ENCODE assay signal across 8 mouse cellular contexts in genomic region chr11:78260489-78261258, GRCm38 (mm10). TPM values are rescaled to one million over a fixed set of nuclear protein-coding genes. Genes with fewer than 3 reads are reported as not detected.
DNase-seq lines count a peak whose midpoint lies in the region; ATAC-seq and TF ChIP-seq lines count a peak whose summit lies in the region.

No protein-coding gene starts in this region.

- peak overlapping the region; percentile 88 for H3K4me3 ChIP-seq in heart, embryonic 11.5 days (ENCODE audit: low read depth, low read length)
- H3K4me3 ChIP-seq in E14TG2a.4 (replicated peaks; ENCODE audit: low read length), result peak overlapping the region; percentile 41
- peak overlapping the region; percentile 86 for H3K4me3 ChIP-seq in hindbrain, embryonic 12.5 days
- H3K4me3 ChIP-seq in midbrain, embryonic 11.5 days (ENCODE audit: low read depth, low read length), result peak overlapping the region; percentile 84

- WGBS in heart, embryonic 11.5 days (ENCODE audit: insufficient replicate concordance), result 83% methylated on average over 2 of the region's 2 CpGs
- 98% methylated on average over 2 of the region's 2 CpGs for WGBS in hindbrain, embryonic 12.5 days
- 95% methylated on average over 2 of the region's 2 CpGs for WGBS in midbrain, embryonic 11.5 days

- no peaks in the 10 kb centered on the region for H3K27me3 ChIP-seq in heart, embryonic 11.5 days (ENCODE audit: control insufficient read depth, insufficient read depth, low read length)
- H3K27me3 ChIP-seq in E14TG2a.4 (ENCODE audit: insufficient read depth, low read length), result peaks cover 17% of the 10 kb centered on the region
- peaks cover 14% of the 10 kb centered on the region for H3K27me3 ChIP-seq in hindbrain, embryonic 12.5 days
- H3K27me3 ChIP-seq in midbrain, embryonic 11.5 days (ENCODE audit: control insufficient read depth, insufficient read depth, low read length), result peaks cover 6% of the 10 kb centered on the region; the same call in 1 of the 2 replicates

- H3K27ac ChIP-seq in heart, embryonic 11.5 days (ENCODE audit: low read depth, low read length), result no peak overlapping the region
- no peak overlapping the region for H3K27ac ChIP-seq in hindbrain, embryonic 12.5 days
- no peak overlapping the region for H3K27ac ChIP-seq in midbrain, embryonic 11.5 days (ENCODE audit: low read depth, low read length)

- ATAC-seq in heart, embryonic 11.5 days (replicated peaks; ENCODE audit: insufficient number of reproducible peaks, low FRiP score, low TSS enrichment), result no peak
- ATAC-seq in hindbrain, embryonic 12.5 days (ENCODE audit: low FRiP score), result no peak
- ATAC-seq in midbrain, embryonic 11.5 days (ENCODE audit: low FRiP score), result no peak

- H3K36me3 ChIP-seq in heart, embryonic 11.5 days (ENCODE audit: control insufficient read depth, insufficient read depth, low read length), result peaks cover 11% of the 10 kb centered on the region
- H3K36me3 ChIP-seq in E14TG2a.4 (ENCODE audit: insufficient read depth, low read length), result peaks cover 33% of the 10 kb centered on the region
- H3K36me3 ChIP-seq in hindbrain, embryonic 12.5 days, result peaks cover 21% of the 10 kb centered on the region
- H3K36me3 ChIP-seq in midbrain, embryonic 11.5 days (ENCODE audit: control insufficient read depth, insufficient read depth, low read length), result peaks cover 7% of the 10 kb centered on the region

- DNase-seq in heart, adult 11 months, result no peak
- no peak for DNase-seq in midbrain, embryonic 11.5 days (ENCODE audit: low spot score, missing footprints)
- no peak for DNase-seq in c-Kit-positive CD71-positive TER-119-positive erythroid progenitor cells, embryonic 14.5 days (ENCODE audit: low spot score)
- no peak for DNase-seq in cerebellum, postnatal 25 days
- no peak for DNase-seq in kidney, adult 18-20 months

- H3K9me3 ChIP-seq in heart, embryonic 11.5 days (replicated peaks; ENCODE audit: control insufficient read depth, low read length), result no peaks in the 10 kb centered on the region
- no peaks in the 10 kb centered on the region for H3K9me3 ChIP-seq in E14TG2a.4 (ENCODE audit: low read length)
- no peaks in the 10 kb centered on the region for H3K9me3 ChIP-seq in hindbrain, embryonic 12.5 days (replicated peaks)
- H3K9me3 ChIP-seq in midbrain, embryonic 11.5 days (ENCODE audit: control insufficient read depth, low read length), result no peaks in the 10 kb centered on the region

- H3K4me2 ChIP-seq in heart, embryonic 11.5 days, result peak overlapping the region; percentile 74
- H3K4me2 ChIP-seq in hindbrain, embryonic 12.5 days (replicated peaks), result peak overlapping the region; percentile 72
- H3K4me2 ChIP-seq in midbrain, embryonic 11.5 days, result no peak overlapping the region

- TF ChIP-seq CTCF in E14TG2a.4 (conservative IDR thresholded peaks at IDR 0.05; ENCODE audit: low read length), result no peak

- H3K4me1 ChIP-seq in heart, embryonic 11.5 days (ENCODE audit: control insufficient read depth, insufficient read depth, low read length), result peaks cover 5% of the 10 kb centered on the region; the same call in 1 of the 2 replicates
- peaks cover 15% of the 10 kb centered on the region for H3K4me1 ChIP-seq in E14TG2a.4 (replicated peaks; ENCODE audit: low read depth, low read length)
- H3K4me1 ChIP-seq in hindbrain, embryonic 12.5 days, result peaks cover 6% of the 10 kb centered on the region
- H3K4me1 ChIP-seq in midbrain, embryonic 11.5 days (ENCODE audit: control insufficient read depth, insufficient read depth, low read length), result peaks cover 7% of the 10 kb centered on the region

- H3K9ac ChIP-seq in heart, embryonic 11.5 days (ENCODE audit: low read depth, low read length), result no peak overlapping the region
- no peak overlapping the region for H3K9ac ChIP-seq in hindbrain, embryonic 12.5 days
- no peak overlapping the region for H3K9ac ChIP-seq in midbrain, embryonic 11.5 days (ENCODE audit: low read length)

RNA-seq across cellular contexts. Expression of gene 2610507B11Rik, which starts 0.9 kb away (rescaled TPM):
- polyA plus RNA-seq in heart, embryonic 11.5 days (2014; fragmentation: Nextera tagmentation; extraction: Ambion mirVana), result 69.4 and 86.5 TPM in 2 replicates
- 80.4 and 80.7 TPM in 2 replicates for polyA plus RNA-seq in hindbrain, embryonic 12.5 days (2016; fragmentation: Nextera tagmentation; extraction: Ambion mirVana)
- polyA plus RNA-seq in midbrain, embryonic 11.5 days (2014; fragmentation: Nextera tagmentation; extraction: Ambion mirVana), result 61.2 and 70.4 TPM in 2 replicates

RNA-seq across cellular contexts. Expression of gene Supt6, which starts 14.9 kb away (rescaled TPM):
- polyA plus RNA-seq in heart, embryonic 11.5 days (2014; fragmentation: Nextera tagmentation; extraction: Ambion mirVana), result 15.2 and 22.2 TPM in 2 replicates
- polyA plus RNA-seq in hindbrain, embryonic 12.5 days (2016; fragmentation: Nextera tagmentation; extraction: Ambion mirVana), result 39.9 and 44.1 TPM in 2 replicates
- 25.2 and 25.5 TPM in 2 replicates for polyA plus RNA-seq in midbrain, embryonic 11.5 days (2014; fragmentation: Nextera tagmentation; extraction: Ambion mirVana)

RNA-seq across cellular contexts. Expression of gene Sdf2, which starts 15.1 kb away (rescaled TPM):
- 50.2 and 55.1 TPM in 2 replicates for polyA plus RNA-seq in heart, embryonic 11.5 days (2014; fragmentation: Nextera tagmentation; extraction: Ambion mirVana)
- polyA plus RNA-seq in hindbrain, embryonic 12.5 days (2016; fragmentation: Nextera tagmentation; extraction: Ambion mirVana), result 55.2 and 58.0 TPM in 2 replicates
- 55.0 and 58.5 TPM in 2 replicates for polyA plus RNA-seq in midbrain, embryonic 11.5 days (2014; fragmentation: Nextera tagmentation; extraction: Ambion mirVana)

RNA-seq across cellular contexts. Expression of gene BC030499, which starts 30.0 kb away (rescaled TPM):
- polyA plus RNA-seq in heart, embryonic 11.5 days (2014; fragmentation: Nextera tagmentation; extraction: Ambion mirVana), result 0.17 TPM in 1 of 2 replicates, not detected in the other
- polyA plus RNA-seq in hindbrain, embryonic 12.5 days (2016; fragmentation: Nextera tagmentation; extraction: Ambion mirVana), result 0.34 and 0.51 TPM in 2 replicates
- 0.27 and 0.37 TPM in 2 replicates for polyA plus RNA-seq in midbrain, embryonic 11.5 days (2014; fragmentation: Nextera tagmentation; extraction: Ambion mirVana)

RNA-seq across cellular contexts. Expression of gene Spag5, which starts 40.7 kb away (rescaled TPM):
- 31.7 and 32.8 TPM in 2 replicates for polyA plus RNA-seq in heart, embryonic 11.5 days (2014; fragmentation: Nextera tagmentation; extraction: Ambion mirVana)
- 29.4 and 35.9 TPM in 2 replicates for polyA plus RNA-seq in hindbrain, embryonic 12.5 days (2016; fragmentation: Nextera tagmentation; extraction: Ambion mirVana)
- 51.5 and 57.1 TPM in 2 replicates for polyA plus RNA-seq in midbrain, embryonic 11.5 days (2014; fragmentation: Nextera tagmentation; extraction: Ambion mirVana)
